Mouse (Mus musculus): Measurements from ENCODE around the gene Adi1. TPM values are rescaled to one million over a fixed set of nuclear protein-coding genes. Genes with fewer than 3 reads are reported as not detected.

Adi1 gene
- total RNA-seq, 2 experiments from 2014 or later: 16.9 to 19.8 TPM

DNA sequence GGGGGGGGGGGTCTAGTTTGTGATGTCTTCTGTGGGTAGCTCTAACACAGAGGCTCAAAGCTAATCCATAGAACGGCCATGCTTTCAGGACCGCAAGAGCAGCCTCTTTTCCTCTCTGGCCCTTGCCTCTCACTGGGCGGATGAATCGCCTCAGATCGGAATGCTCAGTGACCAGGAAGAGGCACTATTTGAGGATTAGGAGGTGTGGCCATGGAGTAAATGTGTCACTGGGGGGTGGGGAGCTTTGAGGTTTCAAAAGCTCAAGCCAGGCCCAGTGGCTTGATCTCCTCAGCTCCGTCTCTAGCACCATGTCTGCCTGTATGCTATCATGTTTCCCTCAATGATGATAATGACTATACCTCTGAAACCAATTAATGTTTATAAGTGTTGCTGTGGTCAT, 14.0 kb downstream of the Adi1 start:
- no peak for DNase-seq (ENCODE audit: low spot score in 2 of 2)
- intact Hi-C loops (cut with DNase I): no loop called here

DNA sequence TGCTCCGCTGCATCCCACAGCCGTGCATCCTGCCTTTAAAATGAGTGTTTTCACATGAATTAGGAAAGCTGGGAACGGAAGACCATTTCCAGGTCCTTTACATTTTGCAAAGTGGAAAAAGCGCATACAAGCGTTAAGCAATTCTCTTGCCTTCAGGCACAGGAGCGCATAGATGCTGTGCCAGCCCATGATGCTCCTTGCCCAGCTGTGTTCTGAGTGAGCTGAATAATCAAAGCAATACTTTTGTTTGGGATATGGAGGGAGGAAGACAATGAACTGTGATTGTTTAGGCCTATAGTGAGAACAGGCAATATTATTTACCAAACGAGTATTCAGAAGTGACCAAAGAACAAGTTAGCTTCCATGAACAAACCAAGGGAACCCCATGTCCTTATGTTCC, 15.7 kb downstream of the Adi1 start:
- no peak for DNase-seq (ENCODE audit: low spot score in 2 of 2)
- intact Hi-C loops (cut with DNase I): no loop called here

DNA sequence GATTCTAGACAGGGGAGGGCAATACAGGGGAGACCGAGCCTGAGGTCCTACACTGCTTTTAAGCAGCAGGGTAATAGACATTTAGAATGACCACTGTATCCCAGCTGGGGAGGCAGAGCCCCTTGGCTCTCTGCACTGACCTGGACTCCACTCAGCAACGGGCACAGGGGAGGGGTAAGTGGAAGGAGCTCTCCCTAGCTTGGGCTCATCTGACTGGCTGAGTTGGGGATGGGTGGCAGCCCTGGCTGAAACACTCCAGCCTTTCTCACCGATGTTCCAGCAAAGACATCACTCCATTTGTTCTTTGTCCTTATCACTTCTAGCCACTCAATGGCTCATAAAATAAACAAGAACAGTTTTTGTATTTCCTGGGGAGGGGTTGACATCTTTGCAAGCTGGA, 18.7 kb downstream of the Adi1 start:
- DNase-seq (ENCODE audit: low spot score in 2 of 2): no peak

DNA sequence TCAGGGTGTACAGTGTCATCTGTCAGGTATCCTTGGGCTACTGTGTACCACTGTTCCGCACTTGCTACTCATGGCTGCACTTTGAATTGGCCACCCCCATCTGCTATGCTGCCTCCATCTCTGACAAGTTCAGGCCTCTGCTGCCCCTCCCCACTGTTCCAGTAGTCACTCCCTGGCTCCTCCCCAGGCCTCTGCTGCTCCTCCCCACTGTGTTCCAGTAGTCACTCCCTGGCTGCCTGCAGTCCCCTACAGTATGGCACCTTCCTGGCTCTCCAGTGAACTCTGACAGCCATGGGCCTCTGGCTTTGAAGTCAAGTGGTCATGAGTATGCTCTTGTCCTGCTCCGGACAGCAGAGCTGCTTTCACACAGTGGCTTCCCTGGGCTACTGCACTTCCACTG, 19.2 kb downstream of the Adi1 start:
- intact Hi-C loops (cut with DNase I): no loop called here
- no peak for DNase-seq (ENCODE audit: low spot score in 2 of 2)

More for the DNA sequence above, 18.7 kb downstream of the Adi1 start:
- intact Hi-C loops (cut with DNase I): no loop called here

DNA sequence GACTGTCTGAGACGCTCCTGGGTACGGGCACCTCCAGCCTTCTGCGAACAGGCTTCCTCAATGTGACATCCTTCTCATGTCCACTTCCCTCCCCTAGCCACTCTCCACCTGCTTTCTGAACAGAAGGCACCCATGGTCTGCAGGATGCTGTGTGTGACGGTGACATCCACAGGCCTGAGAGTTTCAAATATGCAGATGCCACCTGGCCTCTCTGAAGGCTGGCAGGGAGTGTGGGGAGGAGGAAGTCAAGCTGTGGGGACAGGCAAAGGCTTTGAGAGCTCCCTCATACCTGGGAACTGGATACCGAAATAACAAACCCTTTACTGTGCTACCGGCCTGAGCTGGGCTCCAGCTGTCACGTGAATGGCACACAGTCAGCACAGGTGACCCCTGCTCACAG, 19.7 kb downstream of the Adi1 start:
- DNase-seq (ENCODE audit: low spot score in 2 of 2): no peak
- intact Hi-C loops (cut with DNase I): no loop called here

DNA sequence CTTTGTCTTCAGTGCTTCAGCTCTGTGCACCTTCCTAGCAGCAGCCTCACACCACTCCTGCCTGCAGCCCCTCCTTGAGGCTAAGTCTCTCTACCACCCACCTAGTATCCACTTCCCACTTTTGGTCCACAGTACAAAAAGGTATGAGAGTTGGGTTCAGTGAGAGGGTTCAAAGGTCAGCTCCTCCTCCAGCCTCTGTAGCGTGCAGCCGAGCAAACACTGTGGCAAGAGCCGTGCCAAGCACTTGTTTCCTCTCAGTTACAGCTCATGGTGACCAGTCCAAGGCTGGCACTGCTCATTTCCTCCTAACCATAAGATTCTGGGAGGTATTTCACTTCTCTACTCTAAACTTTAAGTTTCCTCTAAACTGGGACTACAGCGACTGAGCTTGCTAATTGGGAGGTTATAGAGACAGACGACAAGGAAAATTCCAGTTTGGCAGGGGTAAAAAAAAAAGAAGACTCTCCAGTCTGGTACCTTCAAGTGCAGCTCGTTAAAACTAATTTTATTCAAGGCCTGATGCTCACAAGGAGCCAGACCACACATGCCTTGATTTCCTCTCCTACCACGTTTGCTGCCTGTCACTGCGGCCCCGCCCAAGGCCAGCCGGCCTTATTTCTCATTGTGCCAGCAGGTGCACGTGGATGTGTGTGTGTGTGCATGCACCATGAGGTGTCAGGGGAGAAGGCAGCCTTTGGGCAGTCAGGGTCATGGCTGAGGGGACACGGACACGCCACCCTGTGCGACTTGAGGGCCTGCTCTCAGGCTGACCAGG, 23.0 kb downstream of the Adi1 start:
- intact Hi-C loops (cut with DNase I): no loop called here
- DNase-seq (ENCODE audit: low spot score in 2 of 2): peak in 1 of 2 experiments; percentile 57

DNA sequence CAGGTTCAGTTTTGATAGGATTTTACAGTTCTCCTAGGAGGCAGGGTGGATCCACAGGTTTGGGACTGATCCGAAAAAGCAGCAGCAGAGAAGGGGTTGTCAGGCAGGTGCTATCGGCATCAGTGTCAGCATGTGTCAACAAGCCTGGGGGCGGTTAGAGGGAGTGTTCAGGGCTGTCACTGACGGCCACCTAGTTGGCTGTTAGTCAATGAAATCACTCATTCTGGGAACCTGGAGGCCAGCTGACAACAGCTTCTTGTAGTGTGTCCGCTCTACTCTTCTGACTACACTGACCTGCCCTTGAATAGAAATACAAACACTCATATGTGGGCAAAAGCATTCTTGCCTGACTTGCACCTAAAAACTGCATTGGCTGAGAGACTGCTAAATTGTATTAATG, 24.1 kb downstream of the Adi1 start:
- intact Hi-C loops (cut with DNase I): no loop called here
- DNase-seq (ENCODE audit: low spot score in 2 of 2): no peak

DNA sequence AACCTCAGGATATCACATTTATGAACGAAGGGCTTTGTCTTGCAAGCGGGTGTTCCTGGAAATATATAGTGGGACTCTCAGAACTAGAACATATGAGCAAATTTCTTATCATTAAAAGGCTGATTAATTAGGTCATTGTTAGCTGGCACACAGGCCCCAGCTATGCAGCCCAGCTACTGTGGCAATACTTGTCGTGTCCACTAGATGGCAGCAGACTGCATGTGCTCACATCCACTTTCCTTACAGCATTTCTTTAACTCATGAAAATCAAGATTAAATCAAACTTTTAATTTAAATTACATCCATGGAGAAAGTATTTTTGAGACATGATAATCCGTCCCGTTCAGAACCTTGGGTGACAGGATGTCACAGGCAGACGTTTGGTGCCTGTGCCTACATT, 24.6 kb downstream of the Adi1 start:
- DNase-seq (ENCODE audit: low spot score in 2 of 2): peak; percentile 89 to 91
- intact Hi-C loops (cut with DNase I): loop anchor here (5.0 to 10.0 kb wide), 2 partner anchors 135 to 273 kb away; no protein-coding TSS in a partner anchor

DNA sequence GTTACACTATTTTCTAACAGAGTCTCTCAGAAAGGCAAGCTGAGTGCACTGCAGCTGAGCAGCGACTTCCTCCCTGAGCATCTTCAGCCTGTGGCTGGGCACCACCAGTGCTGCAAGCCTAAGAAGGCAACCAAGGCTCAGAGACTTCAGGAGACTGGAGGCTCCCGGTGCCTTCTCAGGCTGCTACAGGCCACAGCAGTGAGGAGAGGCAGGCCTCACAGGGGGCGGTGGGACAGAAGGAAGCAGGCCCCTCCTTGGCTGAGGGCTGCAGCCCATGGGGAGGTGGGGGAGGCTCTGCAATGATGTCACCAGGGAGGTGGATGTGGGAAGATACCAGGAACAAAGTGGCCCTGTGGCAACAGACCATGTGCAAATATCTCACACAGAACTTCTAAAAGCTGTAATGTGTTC, 25.1 kb downstream of the Adi1 start:
- peak in 1 of 2 experiments; percentile 24 for DNase-seq (ENCODE audit: low spot score in 2 of 2)
- intact Hi-C loops (cut with DNase I): loop anchor here (5.0 to 10.0 kb wide), 2 partner anchors 135 to 272 kb away; no protein-coding TSS in a partner anchor

DNA sequence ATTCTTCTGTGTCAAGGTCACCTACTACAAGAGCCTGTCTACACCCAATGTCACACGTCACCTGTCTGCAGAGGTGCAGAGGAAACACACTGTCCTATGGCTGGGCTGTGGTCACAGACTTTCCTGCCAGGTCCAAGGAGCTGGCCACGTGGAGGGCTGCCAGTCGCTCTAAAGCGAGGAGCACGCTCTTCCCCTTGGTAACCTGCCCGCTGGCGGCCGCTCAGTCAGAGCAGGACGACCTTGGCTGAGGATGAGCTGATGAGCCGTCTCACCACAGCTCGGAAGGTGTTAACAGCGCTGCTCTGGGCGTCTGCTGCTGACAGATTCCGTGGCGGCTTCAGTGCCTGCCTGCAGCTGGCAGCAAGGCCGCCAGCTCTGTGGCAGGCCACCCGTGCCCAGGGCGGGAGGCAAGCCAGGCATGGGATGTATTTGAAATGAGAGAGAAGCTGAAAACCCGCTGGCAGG, 25.6 kb downstream of the Adi1 start:
- intact Hi-C loops (cut with DNase I): loop anchor here (5.0 to 10.0 kb wide), 2 partner anchors 134 to 272 kb away; no protein-coding TSS in a partner anchor
- DNase-seq (ENCODE audit: low spot score in 2 of 2): peak; percentile 66 to 78

DNA sequence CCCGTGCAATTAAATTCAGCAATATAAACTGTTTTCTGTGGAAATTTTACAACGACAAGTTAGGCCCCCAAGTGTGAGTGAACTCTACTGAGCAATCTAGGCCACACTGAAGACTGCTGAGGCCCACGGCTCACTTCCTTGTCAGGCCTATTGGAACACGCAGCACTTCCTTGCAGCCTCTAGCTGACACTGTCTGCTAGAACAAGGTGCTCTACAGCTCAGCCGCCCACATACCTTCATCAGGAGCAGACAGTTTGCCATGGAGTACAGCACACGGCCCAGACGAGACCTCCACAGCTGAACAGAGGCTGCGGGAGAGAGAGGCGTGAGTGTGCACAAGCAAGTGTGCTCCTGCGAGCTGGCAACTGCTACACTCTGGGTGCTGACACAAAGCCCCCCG, 26.3 kb downstream of the Adi1 start:
- intact Hi-C loops (cut with DNase I): loop anchor here (5.0 to 10.0 kb wide), 2 partner anchors 133 to 271 kb away; no protein-coding TSS in a partner anchor
- DNase-seq (ENCODE audit: low spot score in 2 of 2): peak; percentile 63 to 76

DNA sequence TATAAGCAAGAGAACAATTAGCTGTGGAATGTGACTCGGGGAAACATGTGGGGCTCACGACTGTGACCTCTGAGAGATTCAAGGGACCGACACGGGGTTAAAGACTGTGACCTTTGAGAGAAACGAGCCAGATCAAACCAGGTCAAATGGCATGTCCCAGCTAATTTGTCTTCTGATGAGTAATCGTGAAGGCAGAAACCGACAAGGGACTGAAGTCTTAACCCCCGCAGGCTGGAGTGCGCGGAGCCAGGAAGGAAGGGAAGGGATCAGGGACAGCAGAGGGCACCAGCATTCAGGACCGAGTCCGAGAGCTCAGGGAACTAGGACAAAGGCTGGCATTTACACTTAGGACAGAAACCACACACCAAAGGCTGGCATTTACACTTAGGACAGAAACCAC, 29.4 kb downstream of the Adi1 start:
- intact Hi-C loops (cut with DNase I): loop anchor here (5.0 to 10.0 kb wide), 2 partner anchors 130 to 268 kb away; no protein-coding TSS in a partner anchor
- no peak for DNase-seq (ENCODE audit: low spot score in 2 of 2)

DNA sequence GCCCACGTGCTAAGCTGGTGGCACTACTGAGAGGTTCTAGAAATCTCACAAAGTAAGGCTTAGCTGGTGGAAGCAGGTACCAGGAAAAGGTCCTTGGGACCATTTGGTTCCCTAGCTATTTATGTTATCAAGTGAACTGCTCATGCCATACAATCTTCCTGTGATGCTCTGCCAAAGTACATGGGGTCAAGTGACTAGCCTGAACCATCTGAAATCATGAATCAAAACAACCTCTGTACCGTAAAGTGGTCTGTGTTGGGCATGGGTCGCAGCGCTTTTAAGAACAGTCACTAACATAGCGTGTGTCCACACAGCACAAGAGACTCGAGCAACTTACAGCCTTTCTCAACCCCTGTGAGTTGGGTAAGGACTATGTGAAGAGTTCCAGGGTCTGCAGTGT, 30.2 kb downstream of the Adi1 start:
- no peak for DNase-seq (ENCODE audit: low spot score in 2 of 2)
- intact Hi-C loops (cut with DNase I): loop anchor here (10.0 kb wide), 1 partner anchor 130 kb away; no protein-coding TSS in a partner anchor

DNA sequence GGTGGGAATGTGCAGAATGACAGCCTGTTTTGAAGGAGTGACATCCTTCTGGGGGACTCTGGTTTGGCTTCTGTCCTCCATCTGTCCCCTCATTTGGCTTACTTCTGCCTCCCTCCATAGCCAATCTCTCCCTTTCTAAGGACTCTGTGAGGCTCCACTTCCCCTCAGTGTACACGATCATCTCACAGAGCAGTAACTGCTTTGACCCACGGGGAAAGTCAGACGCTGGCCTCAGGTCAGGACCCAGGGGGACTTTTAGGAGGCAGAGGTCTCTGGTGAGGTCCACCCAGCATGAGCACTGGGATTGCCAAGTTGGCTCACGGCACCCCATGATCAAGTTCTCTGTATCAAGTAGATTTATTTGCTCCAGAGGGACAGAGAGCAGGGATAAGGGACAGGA, 33.1 kb downstream of the Adi1 start:
- intact Hi-C loops (cut with DNase I): loop anchor here (10.0 kb wide), 1 partner anchor 127 kb away; no protein-coding TSS in a partner anchor
- no peak for DNase-seq (ENCODE audit: low spot score in 2 of 2)

DNA sequence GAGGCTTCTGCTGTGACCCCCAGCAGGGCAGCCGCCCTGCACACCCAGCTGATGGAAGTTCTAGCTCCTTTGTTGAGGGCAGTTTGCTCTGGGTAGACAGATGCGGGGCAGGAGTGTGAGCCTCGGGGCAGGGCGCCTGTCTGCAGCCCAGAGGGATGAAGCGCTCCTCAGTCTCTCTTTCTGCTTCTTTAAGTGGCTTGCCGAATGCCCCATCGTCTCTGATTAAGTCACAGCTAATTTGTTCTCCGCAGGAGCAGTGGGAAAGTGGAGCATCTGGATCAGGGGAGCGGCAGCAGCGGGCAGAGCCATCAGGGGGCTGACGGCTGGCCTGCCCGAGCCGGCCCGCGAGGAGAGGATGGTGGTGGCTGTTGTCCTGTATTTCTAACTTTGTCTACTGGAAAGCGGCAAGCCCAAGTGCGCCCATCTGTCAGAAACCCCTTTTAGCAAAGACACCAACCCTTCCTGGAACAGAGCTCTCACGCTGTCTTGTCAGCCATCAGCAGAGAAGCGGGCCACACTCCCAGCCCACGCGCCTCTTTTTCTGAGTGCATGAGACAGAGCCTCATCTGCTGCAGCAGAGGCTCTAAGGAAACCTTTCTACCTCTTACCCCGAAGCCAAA, 35.6 kb downstream of the Adi1 start:
- peak; percentile 84 to 91 for DNase-seq (ENCODE audit: low spot score in 2 of 2)
- intact Hi-C loops (cut with DNase I): no loop called here

DNA sequence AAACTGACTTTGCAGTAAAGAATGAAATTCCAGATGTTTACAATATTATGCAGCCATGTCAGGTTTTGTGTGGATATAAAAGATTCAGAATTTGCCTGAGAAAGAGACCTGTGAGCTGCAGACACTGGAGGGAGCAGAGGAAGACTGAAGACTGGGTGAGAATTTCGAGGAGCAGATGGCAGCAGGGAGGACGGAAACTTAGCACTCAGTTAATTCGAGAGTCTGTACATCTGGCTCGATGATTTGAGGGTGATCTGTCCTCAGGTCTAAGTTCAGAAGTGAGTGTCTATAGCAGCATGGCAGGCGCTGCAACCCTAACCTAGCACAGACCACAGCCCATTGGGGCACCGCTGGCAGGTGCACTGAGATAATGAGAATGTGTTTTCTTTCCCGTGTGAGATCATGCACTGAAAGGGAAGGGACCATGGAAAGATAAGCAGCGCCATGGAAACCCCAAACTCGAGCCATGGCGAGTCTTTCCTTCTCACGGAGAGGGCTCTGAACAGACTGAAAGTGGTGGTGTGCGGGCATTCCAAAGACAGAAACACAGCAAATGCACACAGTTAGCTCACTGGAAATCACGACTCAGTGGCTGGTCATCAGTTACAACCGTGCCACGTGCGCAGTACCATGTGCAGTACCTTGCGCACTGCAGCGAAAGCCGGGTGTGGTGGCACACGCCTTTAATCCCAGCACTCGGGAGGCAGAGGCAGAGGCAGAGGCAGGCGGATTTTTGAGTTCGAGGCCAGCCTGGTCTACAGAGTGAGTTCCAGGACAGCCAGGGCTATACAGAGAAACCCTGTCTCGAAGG, 40.0 kb downstream of the Adi1 start:
- intact Hi-C loops (cut with DNase I): no loop called here

DNA sequence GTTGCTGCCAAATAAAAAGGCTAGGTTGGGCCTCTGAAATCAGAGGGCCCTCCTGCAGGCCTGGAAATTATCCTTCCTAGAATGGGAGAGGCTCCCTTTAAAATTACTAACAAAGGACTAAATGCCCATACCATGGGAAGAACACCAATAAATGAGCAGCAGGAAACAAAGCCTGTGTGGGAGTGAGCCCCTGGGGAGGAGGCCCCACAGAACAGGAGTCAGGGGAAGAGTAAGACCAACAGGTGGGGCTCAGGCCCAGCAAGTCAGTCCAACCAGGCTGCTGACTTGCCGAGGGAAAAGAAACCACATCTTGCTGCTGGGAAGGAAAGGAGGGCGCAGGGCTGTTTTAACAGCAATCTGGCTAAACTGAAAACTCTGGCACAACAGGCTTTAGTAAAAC, 42.0 kb downstream of the Adi1 start:
- intact Hi-C loops (cut with DNase I): no loop called here
- DNase-seq (ENCODE audit: low spot score in 2 of 2): no peak

More for the DNA sequence above, 40.0 kb downstream of the Adi1 start:
- DNase-seq (ENCODE audit: low spot score in 2 of 2): peak in 1 of 2 experiments; percentile 41

DNA sequence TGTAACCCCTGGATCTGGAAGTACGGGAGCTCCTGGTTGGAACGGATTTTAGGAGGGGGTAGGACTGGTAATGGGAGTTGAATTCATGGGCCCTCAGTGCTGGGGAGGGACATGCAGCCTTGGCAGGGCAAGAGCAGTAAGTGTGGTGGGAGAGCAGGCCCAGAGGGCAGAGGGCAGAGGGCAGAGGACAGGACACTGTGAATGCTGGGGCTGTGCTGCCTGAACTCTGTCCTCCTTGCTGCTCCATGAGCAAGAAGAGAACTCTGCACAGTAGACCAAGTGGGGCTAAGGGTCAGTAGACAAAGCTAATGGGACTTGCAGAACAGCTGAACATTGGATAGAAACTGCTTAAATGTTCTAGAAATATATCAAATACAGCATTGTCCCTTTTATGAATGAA, 43.1 kb downstream of the Adi1 start:
- no peak for DNase-seq (ENCODE audit: low spot score in 2 of 2)
- intact Hi-C loops (cut with DNase I): no loop called here

DNA sequence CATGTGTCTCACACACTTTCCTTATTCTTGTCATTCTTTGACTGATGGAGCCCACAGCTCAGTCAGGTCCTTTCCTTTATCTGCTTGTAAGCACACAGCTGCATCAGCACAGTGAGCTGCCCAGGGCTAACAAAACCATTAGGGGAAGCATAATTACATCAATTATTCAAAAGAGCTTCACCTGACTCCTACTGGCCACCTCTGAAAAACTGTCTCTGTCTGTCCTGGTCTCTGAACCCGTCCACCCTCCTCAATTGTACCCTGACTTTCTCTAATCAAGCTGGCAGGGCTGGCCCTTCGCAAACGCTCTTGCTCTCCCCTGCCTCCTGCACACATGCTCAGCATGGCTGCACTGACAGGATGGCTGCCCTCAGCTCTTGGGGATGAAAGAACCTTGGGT, 49.3 kb downstream of the Adi1 start:
- intact Hi-C loops (cut with DNase I): no loop called here
- no peak for DNase-seq (ENCODE audit: low spot score in 2 of 2)

DNA sequence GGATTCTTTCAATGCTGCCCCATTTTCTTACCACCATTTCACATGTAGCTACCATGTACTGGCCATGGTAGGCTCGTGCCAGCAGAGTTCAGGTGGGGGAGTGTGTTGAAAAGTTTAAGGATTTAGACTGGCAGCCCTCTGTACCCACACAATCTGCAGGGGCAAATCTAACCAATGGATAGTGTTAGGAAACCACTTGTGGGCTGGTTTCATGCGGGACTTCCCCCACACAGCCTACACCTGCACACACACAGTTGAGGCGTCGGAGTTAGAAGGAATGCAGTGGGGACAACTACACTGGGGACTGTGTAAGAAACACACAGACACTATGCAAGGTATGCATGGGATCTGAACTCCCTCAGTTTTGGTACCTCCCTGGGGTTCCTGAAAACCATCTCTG, 51.2 kb downstream of the Adi1 start:
- intact Hi-C loops (cut with DNase I): no loop called here
- DNase-seq (ENCODE audit: low spot score in 2 of 2): no peak

All from left cerebral cortex, postnatal 14 days (tissue).